In genomic region chr10:128645111-128646011, GRCm38 (mm10) we compare ENCODE assay signal across 8 mouse cellular contexts. TPM values are rescaled to one million over a fixed set of nuclear protein-coding genes. Genes with fewer than 3 reads are reported as not detected.
DNase-seq lines count a peak whose midpoint lies in the region; ATAC-seq and TF ChIP-seq lines count a peak whose summit lies in the region.

Gene Ikzf4 (minus strand): TSS chr10:128645991.

- no peak within 1 kb of the TSS for H3K27ac ChIP-seq in intestine, postnatal 0 days (ENCODE audit: low read depth, low read length)
- peak within 1 kb of the TSS; percentile 52 for H3K27ac ChIP-seq in limb, embryonic 14.5 days (replicated peaks; ENCODE audit: low read depth, low read length)
- H3K27ac ChIP-seq in midbrain, embryonic 16.5 days (ENCODE audit: low read length), result peak within 1 kb of the TSS; percentile 97

- H3K9me3 ChIP-seq in intestine, postnatal 0 days (ENCODE audit: control insufficient read depth), result no peaks in the 10 kb centered on the region
- no peaks in the 10 kb centered on the region for H3K9me3 ChIP-seq in limb, embryonic 14.5 days (ENCODE audit: control insufficient read depth, low read length)
- no peaks in the 10 kb centered on the region for H3K9me3 ChIP-seq in midbrain, embryonic 16.5 days (replicated peaks; ENCODE audit: control insufficient read depth, low read length, poor library complexity, severe bottlenecking)

- 0 out of 2 replicates have a peak, but pooled peaks cover 4% of the 10 kb centered on the region for H3K4me1 ChIP-seq in intestine, postnatal 0 days (replicated peaks; ENCODE audit: control insufficient read depth, insufficient read depth, low read length)
- peaks cover 14% of the 10 kb centered on the region for H3K4me1 ChIP-seq in limb, embryonic 14.5 days (ENCODE audit: control insufficient read depth, insufficient read depth, low read length)
- peaks cover 27% of the 10 kb centered on the region for H3K4me1 ChIP-seq in midbrain, embryonic 16.5 days (ENCODE audit: control insufficient read depth, insufficient read depth, low read length)

- WGBS in intestine, postnatal 0 days, result 11% methylated on average over 34 of the region's 36 CpGs
- 3% methylated on average over 34 of the region's 36 CpGs for WGBS in limb, embryonic 14.5 days
- WGBS in midbrain, embryonic 16.5 days, result 1% methylated on average over 34 of the region's 36 CpGs

- 0 out of 2 replicates have a peak, but pooled peaks have one; percentile 24 for TF ChIP-seq POLR2A in limb, embryonic 14.5 days (IDR thresholded peaks at IDR 0.05; ENCODE audit: borderline replicate concordance, extremely low read depth, insufficient read depth, insufficient read length)

- H3K4me2 ChIP-seq in intestine, postnatal 0 days (replicated peaks; ENCODE audit: low read depth), result peak within 1 kb of the TSS; percentile 79
- H3K4me2 ChIP-seq in limb, embryonic 14.5 days (replicated peaks; ENCODE audit: low read depth, low read length, severe bottlenecking), result peak within 1 kb of the TSS; percentile 77
- H3K4me2 ChIP-seq in midbrain, embryonic 16.5 days (ENCODE audit: low read length), result peak within 1 kb of the TSS; percentile 71

- no peak for TF ChIP-seq CTCF in intestine, postnatal 0 days (IDR thresholded peaks at IDR 0.05; ENCODE audit: low read depth)

- DNase-seq in layer of hippocampus, adult 11-12 months (ENCODE audit: low spot score), result peak; percentile 30
- no peak for DNase-seq in layer of hippocampus, adult 9-10 months (ENCODE audit: low spot score)
- DNase-seq in cerebellum, adult 9-11 months, result peak; percentile 66
- DNase-seq in frontal cortex, postnatal 36 days (ENCODE audit: low spot score in 2 of 2), result peak; percentile 46 to 51
- peak; percentile 49 for DNase-seq in limb, embryonic 14.5 days (ENCODE audit: low spot score)
- peak; percentile 27 to 38 for DNase-seq in thymus, postnatal 10 days (ENCODE audit: low spot score in 2 of 2)

- ATAC-seq in intestine, postnatal 0 days, result peak; percentile 58
- ATAC-seq in limb, embryonic 14.5 days (ENCODE audit: low FRiP score, low read depth), result peak; percentile 74
- ATAC-seq in midbrain, embryonic 16.5 days, result peak; percentile 85

- H3K4me3 ChIP-seq in intestine, postnatal 0 days (ENCODE audit: low read depth, low read length), result peak within 1 kb of the TSS; percentile 41
- H3K4me3 ChIP-seq in limb, embryonic 14.5 days (replicated peaks; ENCODE audit: low read length), result peak within 1 kb of the TSS; percentile 52
- peak within 1 kb of the TSS; percentile 67 for H3K4me3 ChIP-seq in midbrain, embryonic 16.5 days (ENCODE audit: low read depth, low read length)

- H3K27me3 ChIP-seq in intestine, postnatal 0 days (replicated peaks; ENCODE audit: control insufficient read depth, insufficient read depth, low read length), result no peaks in the 10 kb centered on the region
- H3K27me3 ChIP-seq in limb, embryonic 14.5 days (ENCODE audit: control insufficient read depth, insufficient read depth, low read length), result no peaks in the 10 kb centered on the region
- no peaks in the 10 kb centered on the region for H3K27me3 ChIP-seq in midbrain, embryonic 16.5 days (ENCODE audit: control insufficient read depth, insufficient read depth, low read depth, low read length)

- no peaks in the 10 kb centered on the region; the same call in 1 of the 2 replicates for H3K36me3 ChIP-seq in intestine, postnatal 0 days (ENCODE audit: control insufficient read depth, insufficient read depth)
- H3K36me3 ChIP-seq in limb, embryonic 14.5 days (ENCODE audit: control insufficient read depth, insufficient read depth, low read length), result peaks cover 10% of the 10 kb centered on the region
- peaks cover 16% of the 10 kb centered on the region for H3K36me3 ChIP-seq in midbrain, embryonic 16.5 days (ENCODE audit: control insufficient read depth, insufficient read depth, low read length)

- peak within 1 kb of the TSS; percentile 31; the same call in 1 of the 2 replicates for H3K9ac ChIP-seq in intestine, postnatal 0 days (ENCODE audit: low read depth, low read length)
- peak within 1 kb of the TSS; percentile 66 for H3K9ac ChIP-seq in limb, embryonic 14.5 days (ENCODE audit: low read depth, low read length, severe bottlenecking)
- H3K9ac ChIP-seq in midbrain, embryonic 16.5 days (ENCODE audit: low read depth, low read length), result peak within 1 kb of the TSS; percentile 88

RNA-seq across cellular contexts. Expression of gene Ikzf4, which starts in this region (rescaled TPM):
- polyA plus RNA-seq in intestine, postnatal 0 days (2015; fragmentation: Nextera tagmentation; extraction: Ambion mirVana), result 0.95 and 1.7 TPM in 2 replicates
- polyA plus RNA-seq in limb, embryonic 14.5 days (2012; rRNA removed), result 8.0 and 10.3 TPM in 2 replicates
- 4.6 and 5.2 TPM in 2 replicates for polyA plus RNA-seq in limb, embryonic 14.5 days (2014; fragmentation: Nextera tagmentation; extraction: Ambion mirVana)
- polyA plus RNA-seq in midbrain, embryonic 16.5 days (2015; fragmentation: Nextera tagmentation; extraction: Ambion mirVana), result 23.1 and 23.5 TPM in 2 replicates

Comparison
In these comparisons a context has a peak if more than half of its experiments do, and no peak if none do; other contexts are left out.
1. H3K9ac ChIP-seq: peak in every context shown above with its lines; median percentile 88 in midbrain, embryonic 16.5 days; 66 in limb, embryonic 14.5 days; 31 in intestine, postnatal 0 days.